Mouse (Mus musculus) bone marrow macrophage, adult 2 months (primary cell): ENCODE data around the gene Tenm3. TPM values are rescaled to one million over a fixed set of nuclear protein-coding genes. Genes with fewer than 3 reads are reported as not detected.

Source experiments
- H3K27ac ChIP-seq: 2 replicates; pipeline ENCODE4 v1.5.1; 2012; ENCODE audit warnings: low read depth, low read length; ENCODE audit not compliant: insufficient read depth
- H3K4me1 ChIP-seq: 2 replicates; pipeline ENCODE4 v1.6.1; 2012; ENCODE audit warnings: low read length; ENCODE audit not compliant: control insufficient read depth, insufficient read depth
- H3K4me3 ChIP-seq: 2 replicates; pipeline ENCODE4 v1.5.1; 2012; ENCODE audit warnings: mild to moderate bottlenecking, low read length, moderate library complexity; ENCODE audit not compliant: insufficient read depth
- CTCF ChIP-seq: IDR thresholded peaks from 2 replicates; pipeline ENCODE4 v1.5.1; 2012; ENCODE audit warnings: low read depth, mild to moderate bottlenecking, low read length, moderate library complexity
- POLR2A ChIP-seq: IDR thresholded peaks from 2 replicates; pipeline ENCODE4 v1.6.1; 2012; ENCODE audit warnings: mild to moderate bottlenecking, low read depth, low read length, borderline replicate concordance
- polyA plus RNA-seq: library from polyadenylated mRNA; stranded (reverse); fragments of >200 nt; gene quantifications from 2 replicates; pipeline ENCODE4 v1.2.4, GENCODE M21; 2012; ENCODE audit not compliant: missing spikeins, insufficient read depth, insufficient read length

Tenm3 gene
- polyA plus RNA-seq, 1 experiment = not detected

DNA sequence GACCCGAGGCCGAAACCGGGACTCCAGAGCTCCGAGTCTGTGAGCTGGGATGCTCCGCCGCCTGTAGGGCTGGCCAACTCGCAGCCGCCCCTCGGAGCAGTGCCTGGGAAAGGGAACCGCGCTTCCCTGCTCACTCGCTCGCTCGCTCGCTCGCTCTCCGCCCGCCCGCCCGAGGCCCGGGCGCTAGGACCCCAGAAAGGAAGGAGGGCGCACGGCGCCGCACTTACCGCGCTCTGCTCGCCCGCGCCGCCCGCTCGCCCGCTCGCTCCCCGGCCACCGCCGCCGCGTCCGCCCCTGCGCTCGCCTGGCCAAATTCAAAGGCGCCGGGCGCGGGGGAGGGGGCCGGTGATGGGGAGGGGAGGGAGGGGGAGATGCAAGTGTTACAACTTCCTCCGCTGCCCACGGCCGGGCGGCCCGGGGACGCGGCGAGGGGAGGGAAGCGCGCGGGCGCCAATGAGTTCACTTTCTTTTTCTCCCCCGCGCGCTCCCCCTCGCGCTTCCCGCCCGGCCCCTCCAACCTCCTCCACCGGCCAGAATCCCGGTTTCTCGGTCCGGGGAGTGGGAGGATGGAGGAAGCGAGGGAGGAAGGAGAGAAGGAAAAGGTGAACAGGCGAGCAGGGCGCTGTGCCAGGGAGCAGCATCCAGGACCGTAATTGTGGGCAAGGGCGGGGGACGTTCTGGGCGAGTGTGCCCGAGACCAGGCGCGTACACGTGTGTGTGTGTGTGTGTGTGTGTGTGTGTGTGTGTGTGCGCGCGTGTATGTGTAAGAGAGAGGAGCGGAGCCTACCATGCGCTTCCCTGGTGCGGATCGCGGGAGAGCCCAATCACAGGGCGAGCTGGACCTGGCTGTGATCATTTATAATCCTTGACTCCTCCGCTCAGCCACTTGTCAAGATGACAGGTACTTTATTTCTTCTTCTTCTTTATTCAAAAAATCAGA, 490 bp downstream of the Tenm3 start:
- TF ChIP-seq POLR2A = no peak
- TF ChIP-seq CTCF = no peak
- Histone ChIP-seq H3K4me3 (peak overlapping the region; percentile 62), H3K27ac (no peak overlapping the region), H3K4me1 (no peaks in the 10 kb centered on the region)

- Histone ChIP-seq H3K27ac (no peak overlapping the region), H3K4me3 (peak overlapping the region; percentile 62), H3K4me1 (no peaks in the 10 kb centered on the region)
- no peak for TF ChIP-seq POLR2A
- no peak for TF ChIP-seq CTCF
Observed at GRCm38 (mm10) chr8:48842516-48842990, 1.2 kb downstream of the Tenm3 start.

- no peak overlapping the region for H3K27ac ChIP-seq
- no peak overlapping the region for H3K4me3 ChIP-seq
- no peak for TF ChIP-seq CTCF
- no peak for TF ChIP-seq POLR2A
Observed at GRCm38 (mm10) chr8:48842035-48842434, 1.7 kb downstream of the Tenm3 start.

DNA sequence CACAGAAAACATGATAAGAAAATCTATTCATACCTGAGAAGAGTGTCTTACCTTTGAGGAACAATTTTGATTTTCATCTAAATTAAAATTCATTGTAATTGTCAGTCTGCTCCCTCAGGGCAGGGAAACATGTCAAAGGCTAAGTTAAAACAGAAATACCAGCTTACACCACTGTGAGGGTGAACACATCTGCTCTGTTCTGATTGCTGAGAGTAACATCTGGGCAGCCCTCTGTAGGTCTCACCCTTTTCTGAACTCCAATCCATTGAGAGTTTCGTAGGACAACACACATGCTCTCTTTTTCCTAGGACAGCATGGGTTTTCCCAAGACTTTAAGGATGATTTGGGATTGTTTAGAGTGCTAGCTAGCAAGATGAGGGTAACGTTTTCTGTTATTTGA, 8.0 kb downstream of the Tenm3 start:
- no peak overlapping the region for H3K27ac ChIP-seq
- H3K4me3 ChIP-seq = no peak overlapping the region
- no peak for TF ChIP-seq POLR2A
- no peak for TF ChIP-seq CTCF
- H3K4me1 ChIP-seq = no peaks in the 10 kb centered on the region

More at GRCm38 (mm10) chr8:48842035-48842434, 1.7 kb downstream of the Tenm3 start:
- no peaks in the 10 kb centered on the region for H3K4me1 ChIP-seq

DNA sequence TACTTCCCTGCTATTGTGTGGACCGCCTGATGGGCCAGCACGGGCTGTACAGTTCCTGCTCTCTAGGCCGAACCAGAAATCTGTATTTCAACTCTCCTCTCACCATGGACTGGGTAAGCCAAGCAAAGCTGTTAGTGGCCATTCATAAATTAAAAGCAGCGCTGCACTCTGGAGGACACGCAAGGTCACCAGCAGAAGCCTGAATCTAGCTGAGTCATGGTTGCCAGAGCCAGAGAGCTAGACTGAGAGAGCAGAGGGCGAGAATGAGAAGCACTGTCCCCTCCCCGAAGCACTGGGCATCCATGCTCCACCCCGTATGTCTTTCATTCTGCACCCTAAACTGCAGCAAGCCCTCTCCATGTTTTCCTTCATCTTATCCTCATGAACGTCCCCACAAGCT, 16.3 kb downstream of the Tenm3 start:
- TF ChIP-seq POLR2A (no peak), CTCF (no peak)
- Histone ChIP-seq H3K4me1 (no peaks in the 10 kb centered on the region), H3K4me3 (no peak overlapping the region), H3K27ac (no peak overlapping the region)

GRCm38 (mm10) chr8:48825666-48826065, 18.1 kb downstream of the Tenm3 start:
- H3K4me3 ChIP-seq = no peak overlapping the region
- no peak for TF ChIP-seq POLR2A
- no peak for TF ChIP-seq CTCF
- no peak overlapping the region for H3K27ac ChIP-seq
- no peaks in the 10 kb centered on the region for H3K4me1 ChIP-seq

DNA sequence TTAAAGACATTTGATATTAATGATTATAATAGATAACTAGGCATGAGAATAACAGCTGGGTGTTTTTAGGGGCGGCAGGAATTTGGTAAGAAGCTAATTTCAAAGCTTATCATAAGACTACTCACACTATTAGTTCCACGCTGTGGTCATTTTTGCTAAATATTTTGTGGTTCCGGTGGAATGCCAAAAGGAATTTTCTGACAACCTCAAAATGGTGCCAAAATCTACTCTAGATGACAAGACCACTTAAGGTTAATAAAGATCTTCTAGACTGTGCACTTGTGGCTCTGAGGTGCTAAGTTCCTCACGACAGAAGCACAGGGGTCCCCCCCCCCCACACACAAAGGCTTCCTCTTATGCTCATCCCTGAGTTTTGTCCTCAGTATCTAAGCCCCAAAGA, 21.5 kb downstream of the Tenm3 start:
- no peak overlapping the region for H3K4me3 ChIP-seq
- TF ChIP-seq POLR2A (no peak), CTCF (no peak)
- H3K27ac ChIP-seq = no peak overlapping the region
- no peaks in the 10 kb centered on the region for H3K4me1 ChIP-seq

DNA sequence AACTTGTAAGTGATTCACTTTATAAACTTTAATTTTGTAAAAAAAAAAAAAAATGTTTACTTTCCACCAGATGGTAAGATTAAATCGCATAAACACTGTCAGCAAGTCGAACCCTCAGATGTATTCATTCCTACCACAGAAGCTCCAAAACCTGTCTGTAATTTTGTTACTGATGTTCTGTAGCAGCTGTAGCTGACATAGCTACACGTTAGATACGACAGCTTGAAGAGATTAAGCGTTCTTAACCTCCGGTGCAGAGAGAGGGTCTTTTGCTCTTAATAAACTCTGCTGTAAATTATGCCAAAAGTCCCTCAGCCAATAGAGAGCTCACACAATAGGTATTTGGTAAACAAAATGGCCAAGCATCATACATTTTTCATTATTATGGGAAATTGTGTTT, 23.8 kb downstream of the Tenm3 start:
- no peak for TF ChIP-seq CTCF
- TF ChIP-seq POLR2A = no peak
- Histone ChIP-seq H3K4me3 (no peak overlapping the region), H3K4me1 (no peaks in the 10 kb centered on the region), H3K27ac (no peak overlapping the region)

- Histone ChIP-seq H3K4me1 (no peaks in the 10 kb centered on the region), H3K4me3 (no peak overlapping the region), H3K27ac (no peak overlapping the region)
- TF ChIP-seq CTCF (no peak), POLR2A (no peak)
Observed at GRCm38 (mm10) chr8:48819348-48819747, 24.4 kb downstream of the Tenm3 start.

DNA sequence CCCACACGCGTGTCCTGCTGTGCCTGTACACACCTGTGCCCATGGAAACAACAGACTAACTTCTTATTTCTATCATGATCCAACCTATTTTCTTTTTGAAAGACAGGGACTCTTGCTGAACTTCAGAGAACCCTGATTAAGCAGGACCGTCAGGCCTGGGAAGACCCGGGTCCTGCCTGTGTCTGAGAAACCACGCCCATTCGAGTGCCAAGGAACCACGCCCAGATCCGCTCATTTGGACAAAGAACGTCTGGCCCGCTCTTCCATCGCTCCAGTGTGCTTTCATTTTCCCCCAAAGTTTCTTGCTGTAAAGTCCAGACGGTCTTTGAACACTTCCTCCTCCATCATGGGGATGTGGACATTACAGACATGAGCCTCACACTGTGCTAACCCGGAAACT, 26.8 kb downstream of the Tenm3 start:
- Histone ChIP-seq H3K4me3 (no peak overlapping the region), H3K4me1 (no peaks in the 10 kb centered on the region), H3K27ac (no peak overlapping the region)
- TF ChIP-seq CTCF = no peak
- TF ChIP-seq POLR2A = no peak
